7 mouse cellular contexts compared by ENCODE assay signal in the genomic region with DNA sequence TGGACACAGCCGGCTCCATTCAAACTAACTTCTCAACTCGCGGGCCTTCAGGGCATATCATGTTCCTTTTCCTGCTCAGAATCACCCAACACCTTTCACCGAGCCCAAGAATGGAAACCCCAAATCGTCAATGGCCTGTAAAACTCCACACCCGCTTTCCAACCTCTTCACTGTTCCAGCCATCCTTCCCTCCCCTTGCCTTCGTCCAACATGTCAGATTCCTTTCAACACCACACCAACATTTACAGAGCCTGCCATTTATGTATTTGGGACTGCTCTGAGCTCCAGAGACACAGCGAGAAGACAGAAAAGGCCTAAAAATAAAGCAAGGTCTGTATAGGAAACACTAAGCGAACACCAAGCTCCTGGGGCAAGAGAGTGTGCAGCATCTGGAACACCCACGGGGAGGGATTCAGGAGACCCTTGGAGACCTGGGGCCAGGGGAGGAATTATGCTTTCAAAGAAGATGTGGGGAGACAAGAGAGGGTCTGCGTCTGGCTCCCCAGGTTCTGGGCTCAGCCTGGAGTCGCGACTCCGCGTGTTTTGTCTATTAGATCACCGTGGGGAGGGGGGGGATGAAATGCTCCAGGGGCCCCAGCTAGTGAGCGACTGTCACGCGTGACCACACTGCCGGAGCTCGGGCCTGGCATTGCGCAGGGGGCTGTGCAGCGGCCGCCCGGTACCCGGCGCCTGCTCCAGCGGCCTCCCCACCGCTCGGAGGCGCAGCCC. TPM values are rescaled to one million over a fixed set of nuclear protein-coding genes. Genes with fewer than 3 reads are reported as not detected.
A peak's percentile ranks its signal among the peaks of the same experiment; 100 is the strongest.
DNase-seq lines count a peak whose midpoint lies in the region; ATAC-seq and TF ChIP-seq lines count a peak whose summit lies in the region.

No protein-coding gene starts in this region.

- no peak; the same call in 1 of the 2 replicates for TF ChIP-seq POLR2A in embryonic fibroblast, embryonic 13.5 days (IDR thresholded peaks at IDR 0.05; ENCODE audit: low read depth, low read length)

- H3K27me3 ChIP-seq in E14TG2a.4 (ENCODE audit: insufficient read depth, low read length), result peaks cover 25% of the 10 kb centered on the region
- H3K27me3 ChIP-seq in hindbrain, embryonic 15.5 days, result peaks cover 11% of the 10 kb centered on the region
- peaks cover 7% of the 10 kb centered on the region for H3K27me3 ChIP-seq in liver, postnatal 0 days (ENCODE audit: insufficient read depth, low read length)

- no peak; the same call in 1 of the 2 replicates for ATAC-seq in hindbrain, embryonic 15.5 days (ENCODE audit: low FRiP score, low read depth)
- ATAC-seq in liver, postnatal 0 days, result peak; percentile 3
- no peak for ATAC-seq in monocyte, adult 5-6 weeks (replicated peaks; ENCODE audit: insufficient number of reproducible peaks, low FRiP score, low TSS enrichment, poor library complexity, severe bottlenecking)

- peak overlapping the region; percentile 54 for H3K27ac ChIP-seq in embryonic fibroblast, embryonic 13.5 days (ENCODE audit: insufficient read depth, low read length)
- H3K27ac ChIP-seq in hindbrain, embryonic 15.5 days (replicated peaks), result peak overlapping the region; percentile 87
- H3K27ac ChIP-seq in liver, postnatal 0 days (ENCODE audit: low read depth), result peak overlapping the region; percentile 97

- H3K9ac ChIP-seq in hindbrain, embryonic 15.5 days, result peak overlapping the region; percentile 96
- peak overlapping the region; percentile 94 for H3K9ac ChIP-seq in liver, postnatal 0 days (replicated peaks)

- no peak for TF ChIP-seq CTCF in E14TG2a.4 (conservative IDR thresholded peaks at IDR 0.05; ENCODE audit: low read length)
- no peak for TF ChIP-seq CTCF in embryonic fibroblast, embryonic 13.5 days (IDR thresholded peaks at IDR 0.05; ENCODE audit: borderline replicate concordance, insufficient read depth, low read length)
- TF ChIP-seq CTCF in liver, postnatal 0 days (IDR thresholded peaks at IDR 0.05; ENCODE audit: low read depth), result no peak

- WGBS in hindbrain, embryonic 15.5 days, result 2% methylated on average over 31 of the region's 31 CpGs
- WGBS in liver, postnatal 0 days (ENCODE audit: insufficient replicate concordance), result under 1% methylated on average over 27 of the region's 31 CpGs

- H3K4me3 ChIP-seq in E14TG2a.4 (replicated peaks; ENCODE audit: low read length), result peak overlapping the region; percentile 92
- H3K4me3 ChIP-seq in embryonic fibroblast, embryonic 13.5 days (ENCODE audit: insufficient read depth, low read length), result peak overlapping the region; percentile 80
- peak overlapping the region; percentile 72 for H3K4me3 ChIP-seq in hindbrain, embryonic 15.5 days
- peak overlapping the region; percentile 86 for H3K4me3 ChIP-seq in liver, postnatal 0 days (ENCODE audit: low read depth, low read length)

- peak overlapping the region; percentile 66 for H3K4me2 ChIP-seq in hindbrain, embryonic 15.5 days
- H3K4me2 ChIP-seq in liver, postnatal 0 days (ENCODE audit: low read depth, low read length), result peak overlapping the region; percentile 77

- H3K36me3 ChIP-seq in E14TG2a.4 (ENCODE audit: insufficient read depth, low read length), result peaks cover 41% of the 10 kb centered on the region
- peaks cover 7% of the 10 kb centered on the region for H3K36me3 ChIP-seq in hindbrain, embryonic 15.5 days
- H3K36me3 ChIP-seq in liver, postnatal 0 days (replicated peaks; ENCODE audit: insufficient read depth, low read length), result peaks cover 14% of the 10 kb centered on the region

- no peaks in the 10 kb centered on the region for H3K9me3 ChIP-seq in E14TG2a.4 (ENCODE audit: low read length)
- no peaks in the 10 kb centered on the region for H3K9me3 ChIP-seq in hindbrain, embryonic 15.5 days
- no peaks in the 10 kb centered on the region for H3K9me3 ChIP-seq in liver, postnatal 0 days (ENCODE audit: low read length)

- TF ChIP-seq EP300 in liver, postnatal 0 days (IDR thresholded peaks at IDR 0.05; ENCODE audit: low read depth), result no peak

- DNase-seq in A20 (ENCODE audit: low read depth, low spot score), result peak; percentile 27
- no peak for DNase-seq in liver, postnatal 0 days
- no peak for DNase-seq in gastrocnemius, postnatal 10 days

- H3K4me1 ChIP-seq in E14TG2a.4 (replicated peaks; ENCODE audit: low read depth, low read length), result peaks cover 70% of the 10 kb centered on the region
- no peaks in the 10 kb centered on the region for H3K4me1 ChIP-seq in embryonic fibroblast, embryonic 13.5 days (ENCODE audit: control insufficient read depth, insufficient read depth, low read length)
- peaks cover 36% of the 10 kb centered on the region for H3K4me1 ChIP-seq in hindbrain, embryonic 15.5 days (replicated peaks)
- H3K4me1 ChIP-seq in liver, postnatal 0 days (ENCODE audit: insufficient read depth), result peaks cover 30% of the 10 kb centered on the region

RNA-seq across cellular contexts. Expression of a gene that starts 1.0 kb away (rescaled TPM):
- 23.2 and 27.4 TPM in 2 replicates for polyA plus RNA-seq in embryonic fibroblast, embryonic 13.5 days (2011; ENCODE audit: insufficient read length, low read depth, missing spikeins)
- 66.7 and 68.2 TPM in 2 replicates for polyA plus RNA-seq in hindbrain, embryonic 15.5 days (2015; fragmentation: Nextera tagmentation; extraction: Ambion mirVana)
- polyA plus RNA-seq in liver, postnatal 0 days (2015; fragmentation: Nextera tagmentation; extraction: Ambion mirVana), result 22.9 and 26.5 TPM in 2 replicates
- total RNA-seq in monocyte, adult 5-6 weeks (2017), result 21.7 to 32.5 TPM (median 22.1 TPM) in 3 replicates
- 10 to 100 TPM; 59.6 to 60.9 TPM for total RNA-seq in gastrocnemius, postnatal 10 days (2021)

RNA-seq across cellular contexts. Expression of a gene that starts 10.1 kb away (rescaled TPM):
- not detected in 2 replicates for polyA plus RNA-seq in embryonic fibroblast, embryonic 13.5 days (2011; ENCODE audit: insufficient read length, low read depth, missing spikeins)
- polyA plus RNA-seq in hindbrain, embryonic 15.5 days (2015; fragmentation: Nextera tagmentation; extraction: Ambion mirVana), result 4.1 and 4.6 TPM in 2 replicates
- 0.08 and 0.17 TPM in 2 replicates for polyA plus RNA-seq in liver, postnatal 0 days (2015; fragmentation: Nextera tagmentation; extraction: Ambion mirVana)
- 303 to 435 TPM (median 308 TPM) in 3 replicates for total RNA-seq in monocyte, adult 5-6 weeks (2017)
- under 1 TPM; 0.09 to 0.19 TPM for total RNA-seq in gastrocnemius, postnatal 10 days (2021)

RNA-seq across cellular contexts. Expression of a gene that starts 26.9 kb away (rescaled TPM):
- polyA plus RNA-seq in embryonic fibroblast, embryonic 13.5 days (2011; ENCODE audit: insufficient read length, low read depth, missing spikeins), result 5.3 and 8.2 TPM in 2 replicates
- 47.6 and 53.7 TPM in 2 replicates for polyA plus RNA-seq in hindbrain, embryonic 15.5 days (2015; fragmentation: Nextera tagmentation; extraction: Ambion mirVana)
- 49.3 and 51.2 TPM in 2 replicates for polyA plus RNA-seq in liver, postnatal 0 days (2015; fragmentation: Nextera tagmentation; extraction: Ambion mirVana)
- 31.7 to 39.6 TPM (median 34.6 TPM) in 3 replicates for total RNA-seq in monocyte, adult 5-6 weeks (2017)
- total RNA-seq in gastrocnemius, postnatal 10 days (2021), result 10 to 100 TPM; 28.4 to 31.9 TPM

RNA-seq across cellular contexts. Expression of a gene that starts 49.6 kb away (rescaled TPM):
- polyA plus RNA-seq in embryonic fibroblast, embryonic 13.5 days (2011; ENCODE audit: insufficient read length, low read depth, missing spikeins), result 24.9 and 28.9 TPM in 2 replicates
- 14.9 and 15.7 TPM in 2 replicates for polyA plus RNA-seq in hindbrain, embryonic 15.5 days (2015; fragmentation: Nextera tagmentation; extraction: Ambion mirVana)
- polyA plus RNA-seq in liver, postnatal 0 days (2015; fragmentation: Nextera tagmentation; extraction: Ambion mirVana), result 4.7 and 5.3 TPM in 2 replicates
- 91.2 to 154 TPM (median 120 TPM) in 3 replicates for total RNA-seq in monocyte, adult 5-6 weeks (2017)
- 10 to 100 TPM; 10.8 to 14.5 TPM for total RNA-seq in gastrocnemius, postnatal 10 days (2021)

RNA-seq across cellular contexts. Expression of a gene that starts 53.0 kb away (rescaled TPM):
- polyA plus RNA-seq in embryonic fibroblast, embryonic 13.5 days (2011; ENCODE audit: insufficient read length, low read depth, missing spikeins), result 13.0 and 16.5 TPM in 2 replicates
- polyA plus RNA-seq in hindbrain, embryonic 15.5 days (2015; fragmentation: Nextera tagmentation; extraction: Ambion mirVana), result 108 and 111 TPM in 2 replicates
- polyA plus RNA-seq in liver, postnatal 0 days (2015; fragmentation: Nextera tagmentation; extraction: Ambion mirVana), result 74.3 and 76.6 TPM in 2 replicates
- total RNA-seq in monocyte, adult 5-6 weeks (2017), result 58.8 to 83.6 TPM (median 66.5 TPM) in 3 replicates
- total RNA-seq in gastrocnemius, postnatal 10 days (2021), result 10 to 100 TPM; 14.2 to 16.1 TPM
